Mouse (Mus musculus): ENCODE results near the gene Ube4a. TPM values are rescaled to one million over a fixed set of nuclear protein-coding genes. Genes with fewer than 3 reads are reported as not detected.

The Ube4a gene
- 1.8 and 2.3 TPM in 2 replicates for polyA plus RNA-seq (2012; rRNA removed)

GRCm38 (mm10) chr9:44965126-44965832, at the start of gene Ube4a:
TSS of gene Ube4a (minus strand) at chr9:44965600.

GRCm38 (mm10) chr9:45009180-45010078, 44.0 kb upstream of the Ube4a start, which contains the start of gene Cd3e:
TSS of gene Cd3e (minus strand) at chr9:45009627.

GRCm38 (mm10) chr9:44981676-44982075, 16.3 kb upstream of the Ube4a start, which contains the start of gene Cd3d:
TSS of gene Cd3d (plus strand) at chr9:44981786.

GRCm38 (mm10) chr9:44980242-44980641, 14.8 kb upstream of the Ube4a start, which contains the start of gene Cd3g:
TSS of gene Cd3g (minus strand) at chr9:44980431.

GRCm38 (mm10) chr9:44920374-44921122, 44.9 kb downstream of the Ube4a start, which contains the start of gene Atp5l:
TSS of gene Atp5l (minus strand) at chr9:44920742.

GRCm38 (mm10) chr9:44881221-44881871, 84.1 kb downstream of the Ube4a start, which contains the start of gene Kmt2a:
TSS of gene Kmt2a (minus strand) at chr9:44881296.

Other genes starting within 250 kb of the Ube4a start
- 57.9 and 69.7 TPM in 2 replicates for gene Phldb1, start 230.4 kb downstream of the Ube4a start, polyA plus RNA-seq (2012; rRNA removed)
- gene Arcn1, start 197.8 kb downstream of the Ube4a start, polyA plus RNA-seq (2012; rRNA removed) = 11.5 and 13.1 TPM in 2 replicates
- 11.3 and 12.1 TPM in 2 replicates for gene Ift46, start 197.7 kb downstream of the Ube4a start, polyA plus RNA-seq (2012; rRNA removed)
- 2.1 and 3.1 TPM in 2 replicates for gene Tmem25, start 166.3 kb downstream of the Ube4a start, polyA plus RNA-seq (2012; rRNA removed)
- 1.9 and 3.3 TPM in 2 replicates for gene Ttc36, start 162.5 kb downstream of the Ube4a start, polyA plus RNA-seq (2012; rRNA removed)
- 2.5 and 5.3 TPM in 2 replicates for gene Kmt2a, start 84.3 kb downstream of the Ube4a start, polyA plus RNA-seq (2012; rRNA removed)
- gene Atp5l, start 44.9 kb downstream of the Ube4a start, polyA plus RNA-seq (2012; rRNA removed) = 120 and 164 TPM in 2 replicates
- not detected in 2 replicates for gene Cd3g, start 14.8 kb upstream of the Ube4a start, polyA plus RNA-seq (2012; rRNA removed)
- not detected in 2 replicates for gene Cd3d, start 16.2 kb upstream of the Ube4a start, polyA plus RNA-seq (2012; rRNA removed)
- 0.09 and 0.13 TPM in 2 replicates for gene Cd3e, start 44.0 kb upstream of the Ube4a start, polyA plus RNA-seq (2012; rRNA removed)
- gene Mpzl2, start 74.2 kb upstream of the Ube4a start, polyA plus RNA-seq (2012; rRNA removed) = 11.4 and 16.6 TPM in 2 replicates
- 3.1 and 3.7 TPM in 2 replicates for gene Mpzl3, start 89.6 kb upstream of the Ube4a start, polyA plus RNA-seq (2012; rRNA removed)
- gene Jaml, start 113.6 kb upstream of the Ube4a start, polyA plus RNA-seq (2012; rRNA removed) = 0.12 TPM in 1 of 2 replicates, not detected in the other
- 0.19 TPM in 2 replicates for gene Scn2b, start 152.2 kb upstream of the Ube4a start, polyA plus RNA-seq (2012; rRNA removed)
- 0.74 and 0.95 TPM in 2 replicates for gene Scn4b, start 172.8 kb upstream of the Ube4a start, polyA plus RNA-seq (2012; rRNA removed)
- 0.08 TPM in 1 of 2 replicates, not detected in the other for gene BC049352, start 216.4 kb upstream of the Ube4a start, polyA plus RNA-seq (2012; rRNA removed)
- gene Tmprss4, start 238.5 kb upstream of the Ube4a start, polyA plus RNA-seq (2012; rRNA removed) = 18.1 and 18.7 TPM in 2 replicates

All from stomach, adult 2 months (tissue).